Mouse (Mus musculus): ENCODE data around the gene Pfdn4.

- TF ChIP-seq CTCF (IDR thresholded peaks at IDR 0.05; ENCODE audit: borderline replicate concordance, insufficient read depth, low read length) = no peak
- TF ChIP-seq POLR2A (IDR thresholded peaks at IDR 0.05; ENCODE audit: low read depth, low read length) = no peak
Measured at GRCm38 (mm10) chr2:170461652-170462051, 34.6 kb upstream of the Pfdn4 start.

All from embryonic fibroblast, embryonic 13.5 days (primary cell).